Mouse (Mus musculus) liver (tissue): ENCODE results near the gene Ypel3.
"Not testable (repeated sequence)": the region's sequence is repeated elsewhere in the genome, so short reads cannot be mapped to it uniquely, and the experiment has no call there.

Experiments used
- DNase-seq: peaks from one replicate; pipeline ENCODE4 v3.0.0-alpha.2; 2020; ENCODE audit warnings: mixed read lengths

The Ypel3 gene

GRCm38 (mm10) chr7:126767001-126767400, 9.8 kb upstream of the Ypel3 start:
- DNase-seq: no peak

DNA sequence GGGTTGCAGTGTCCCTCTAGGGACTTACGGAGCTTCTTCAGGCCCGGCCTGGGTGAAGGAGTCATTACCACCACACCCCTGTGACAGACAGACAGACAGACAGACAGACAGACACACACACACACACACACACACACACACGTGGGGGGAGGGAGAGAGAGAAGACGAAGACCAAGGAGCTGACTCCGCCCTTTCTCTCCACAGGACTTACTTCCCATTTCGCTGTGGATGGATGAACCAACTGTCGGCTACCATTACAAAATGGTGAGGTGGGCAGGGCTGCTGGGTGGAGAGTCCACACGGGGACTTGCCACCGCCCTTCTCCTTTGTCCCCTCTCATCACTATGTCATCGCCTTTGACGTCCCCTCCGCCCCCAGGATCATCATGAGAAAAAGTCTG, 6.0 kb upstream of the Ypel3 start:
- DNase-seq: no peak

DNA sequence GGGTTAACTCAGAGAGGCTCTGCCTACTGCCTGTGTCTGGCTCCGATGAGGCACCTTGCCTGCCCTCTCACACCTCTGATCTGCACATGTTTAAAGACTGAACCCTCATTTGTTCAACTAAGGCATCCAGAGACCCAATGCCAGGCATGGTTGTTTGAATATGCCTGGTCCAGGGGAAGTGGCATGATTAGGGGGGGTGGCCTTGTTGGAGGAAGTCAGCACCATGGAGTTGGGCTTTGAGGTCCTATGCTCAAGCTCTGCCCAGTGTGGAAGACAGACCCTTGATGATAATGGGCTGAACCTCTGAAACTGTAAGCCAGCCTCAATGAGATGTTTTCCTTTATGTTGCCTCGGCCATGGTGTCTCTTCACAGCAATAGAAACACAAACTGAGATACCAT, 3.4 kb upstream of the Ypel3 start:
- DNase-seq: no peak

DNA sequence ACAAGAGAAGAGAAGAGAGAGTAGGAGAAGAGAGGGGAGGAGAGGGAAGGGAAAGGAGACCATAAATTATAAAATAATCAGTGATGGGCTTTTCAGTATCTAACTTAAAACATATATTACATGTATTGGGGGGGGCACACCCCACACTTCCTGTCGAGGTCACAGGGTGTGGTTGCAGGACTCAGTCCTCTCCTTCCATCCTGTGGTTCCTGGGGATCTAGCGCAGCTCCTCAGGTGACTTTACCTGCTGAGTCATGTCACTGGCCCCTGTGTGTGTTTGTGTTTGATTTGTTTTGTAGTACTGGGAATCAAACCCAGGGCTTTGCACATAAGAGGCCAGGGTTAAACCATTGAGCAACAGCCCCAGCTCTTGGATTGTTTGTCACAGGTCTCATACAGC, 2.3 kb upstream of the Ypel3 start:
- no peak for DNase-seq

DNA sequence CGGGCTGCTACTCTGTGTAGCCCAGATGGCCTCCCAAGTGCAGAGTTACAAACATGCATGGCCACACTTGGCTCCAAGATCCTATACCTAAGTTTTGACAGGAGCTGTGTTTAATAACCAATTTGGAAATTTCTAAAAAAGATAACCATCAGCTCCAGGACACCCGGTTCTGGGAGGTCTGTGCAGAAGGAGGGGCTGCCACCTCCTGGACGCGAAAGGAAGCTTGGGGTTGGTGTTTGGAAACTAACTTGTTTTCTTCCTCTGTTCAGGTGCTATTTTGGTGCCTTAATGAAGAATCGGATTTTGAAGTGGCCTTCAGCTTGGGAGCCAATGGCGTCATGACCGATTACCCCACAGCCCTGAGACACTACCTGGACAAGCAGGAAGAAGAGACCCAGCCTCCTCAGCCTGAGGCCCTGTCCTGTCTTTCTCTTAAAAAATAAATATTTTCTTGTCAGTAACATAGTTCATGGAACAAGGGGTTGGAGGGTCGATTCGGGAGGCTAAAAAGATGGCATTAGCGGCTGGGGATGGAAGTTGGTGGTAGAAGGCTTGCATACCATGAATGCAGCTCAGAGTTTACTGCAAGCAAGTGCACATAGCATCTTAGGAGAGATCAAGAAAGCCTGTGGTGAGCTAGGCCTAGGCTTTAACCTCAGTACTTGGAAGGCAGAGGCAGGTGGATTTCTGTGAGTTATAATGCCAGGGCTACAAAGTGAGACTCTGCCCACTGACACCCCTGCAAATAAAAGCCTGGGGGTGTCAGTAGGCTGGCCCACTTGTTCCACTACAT, 1.4 kb upstream of the Ypel3 start:
- DNase-seq: no peak

GRCm38 (mm10) chr7:126775978-126776234, 849 bp upstream of the Ypel3 start:
- no peak for DNase-seq

DNA sequence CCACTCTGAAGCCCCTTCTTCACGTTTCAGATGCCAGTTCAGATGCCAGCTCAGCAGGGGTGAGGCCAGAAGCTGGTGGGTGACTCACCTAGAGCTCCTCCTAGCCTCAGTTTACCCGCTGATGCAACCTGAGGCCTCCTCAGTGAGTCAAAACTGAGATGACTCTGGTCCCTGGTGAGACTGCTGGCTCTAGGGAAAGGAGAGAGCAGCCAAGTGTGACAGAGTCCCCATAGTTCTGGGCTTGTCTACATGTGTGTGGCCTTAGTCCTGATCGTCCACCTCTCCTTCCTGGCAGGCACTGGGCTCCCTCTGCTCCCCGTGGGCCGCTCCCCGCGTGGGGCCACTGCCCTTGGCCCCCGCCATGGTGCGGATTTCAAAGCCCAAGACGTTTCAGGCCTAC, 721 bp downstream of the Ypel3 start:
- no peak for DNase-seq

GRCm38 (mm10) chr7:126778147-126778546, 1.4 kb downstream of the Ypel3 start:
- DNase-seq: no peak

- DNase-seq: not testable (repeated sequence)
Observed at GRCm38 (mm10) chr7:126779101-126779500, 2.3 kb downstream of the Ypel3 start.

DNA sequence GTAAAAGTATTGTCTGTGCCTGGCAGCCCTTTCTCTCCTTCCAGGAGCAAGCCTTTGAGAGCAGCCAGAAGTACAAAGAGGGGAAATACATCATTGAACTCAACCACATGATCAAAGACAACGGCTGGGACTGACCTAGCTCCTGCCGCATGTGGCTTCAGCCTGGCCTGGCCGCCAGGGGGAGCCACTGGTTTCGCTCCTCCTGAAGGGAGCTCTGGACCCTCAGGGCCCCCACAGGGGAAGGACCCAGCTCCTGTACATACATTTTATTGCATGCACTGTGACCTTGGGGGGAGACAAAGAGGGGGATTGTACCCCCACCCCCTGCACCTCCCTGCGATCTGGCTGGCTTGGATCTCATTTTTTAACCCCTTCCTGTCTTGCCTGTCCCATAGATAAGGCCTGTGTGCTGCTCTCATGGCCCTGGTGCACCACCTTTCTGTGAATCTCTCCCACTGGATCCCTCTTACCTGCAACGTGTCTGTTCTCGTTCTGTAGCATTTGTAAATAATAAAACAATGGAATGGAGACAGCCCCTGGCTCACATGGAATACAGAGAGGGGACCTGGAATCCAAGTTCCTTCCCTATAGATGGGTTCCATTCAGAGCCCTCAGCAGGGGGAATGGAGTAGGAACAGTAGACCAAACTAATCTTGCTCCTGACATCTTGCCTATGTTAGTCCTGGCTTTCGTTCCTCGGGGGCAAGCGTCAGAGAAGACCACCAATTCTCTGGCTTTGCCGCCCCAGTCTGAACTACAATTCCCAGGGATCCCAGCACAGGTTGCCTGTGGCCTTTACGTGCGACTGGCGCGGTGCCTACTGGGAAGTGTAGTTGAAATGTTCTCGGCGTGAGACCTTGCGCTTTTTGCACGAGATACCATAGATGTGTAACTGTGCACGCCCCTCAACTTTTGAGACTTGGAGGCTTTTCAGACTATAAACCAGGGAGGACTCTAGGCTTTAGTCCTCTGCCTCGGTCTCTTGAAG, 3.5 kb downstream of the Ypel3 start:
- peak; percentile 90 for DNase-seq

- no peak for DNase-seq
Observed at GRCm38 (mm10) chr7:126780971-126781635, 4.3 kb downstream of the Ypel3 start, which contains the start of gene Tbx6. TSS of gene Tbx6 (plus strand) at chr7:126781483.

DNA sequence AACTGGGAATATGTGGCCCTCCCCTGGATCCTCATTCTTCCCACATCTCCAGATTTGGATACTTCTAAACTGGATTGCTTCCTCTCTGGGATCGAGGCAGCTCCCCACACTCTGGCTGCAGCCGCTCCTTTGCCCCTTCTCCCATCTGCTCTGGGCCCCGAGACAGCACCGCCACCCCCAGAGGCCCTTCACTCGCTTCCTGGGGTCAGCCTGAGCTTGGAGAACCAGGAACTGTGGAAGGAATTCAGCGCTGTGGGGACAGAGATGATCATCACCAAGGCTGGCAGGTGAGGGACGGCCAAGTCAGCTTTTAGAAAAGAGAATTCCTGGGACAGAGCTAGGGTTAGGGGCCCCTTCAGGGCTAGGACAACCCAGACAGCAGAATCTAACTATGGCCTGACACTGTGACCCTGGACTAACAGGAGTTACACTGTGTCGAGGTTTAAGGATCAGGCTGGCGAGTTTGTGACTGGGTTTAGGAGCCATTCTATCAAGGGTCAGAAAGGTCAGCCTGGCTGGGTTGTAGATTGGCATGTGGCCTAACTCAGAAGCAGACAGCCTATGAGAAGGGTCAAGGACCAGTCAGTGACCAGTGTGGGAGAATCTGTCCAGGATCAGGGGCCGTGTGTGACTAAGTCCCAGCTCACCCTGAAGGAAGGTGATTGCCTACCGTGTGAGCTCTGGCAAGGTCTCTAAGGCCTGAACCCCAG, 5.1 kb downstream of the Ypel3 start:
- no peak for DNase-seq

DNA sequence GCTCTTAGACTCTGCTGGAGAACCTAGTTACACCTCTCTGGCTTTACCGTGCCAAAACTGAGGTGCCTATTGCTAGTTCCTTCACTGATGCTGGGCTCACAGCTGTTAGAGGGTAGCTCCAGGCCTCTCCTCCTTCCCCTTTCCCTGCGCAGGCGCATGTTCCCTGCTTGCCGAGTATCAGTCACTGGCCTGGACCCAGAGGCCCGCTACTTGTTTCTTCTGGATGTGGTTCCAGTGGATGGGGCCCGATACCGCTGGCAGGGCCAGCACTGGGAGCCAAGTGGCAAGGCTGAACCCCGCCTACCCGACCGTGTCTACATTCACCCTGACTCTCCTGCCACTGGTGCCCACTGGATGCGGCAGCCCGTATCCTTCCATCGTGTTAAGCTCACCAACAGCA, 5.9 kb downstream of the Ypel3 start:
- DNase-seq: no peak

DNA sequence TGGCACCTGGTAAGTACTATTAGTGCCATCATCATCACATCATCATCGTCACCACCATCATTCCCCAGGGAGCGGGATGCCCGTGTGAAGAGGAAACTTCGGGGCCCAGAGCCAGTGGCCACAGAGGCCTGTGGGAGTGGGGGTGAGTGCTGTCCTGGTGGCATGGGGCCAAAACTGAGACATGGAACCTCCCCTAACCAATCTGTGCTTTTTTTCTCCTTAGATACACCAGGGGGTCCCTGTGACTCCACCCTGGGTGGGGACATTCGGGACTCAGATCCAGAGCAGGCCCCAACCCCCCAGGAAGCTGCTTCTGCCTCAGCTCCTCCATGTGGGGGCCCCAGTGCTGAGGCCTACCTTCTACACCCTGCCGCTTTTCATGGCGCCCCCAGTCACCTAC, 7.7 kb downstream of the Ypel3 start:
- no peak for DNase-seq

DNA sequence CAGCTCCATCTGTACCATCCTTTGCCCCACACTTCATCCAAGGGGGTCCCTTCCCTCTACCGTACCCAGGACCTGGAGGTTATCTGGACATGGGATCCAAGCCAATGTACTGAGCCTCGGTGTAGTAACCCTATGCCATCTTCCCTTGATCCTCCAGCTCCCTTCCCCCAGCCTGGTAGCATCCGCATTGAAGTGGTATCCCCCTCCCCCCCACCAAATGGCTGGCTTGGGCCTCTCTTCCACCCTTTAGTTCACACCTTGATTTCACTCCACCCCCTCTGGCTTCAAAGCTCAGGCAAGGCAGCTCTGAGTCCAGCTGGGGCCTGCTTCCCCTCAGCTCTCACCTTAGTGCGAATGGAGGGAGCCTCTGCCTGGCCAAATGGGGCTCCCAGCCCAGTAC, 8.3 kb downstream of the Ypel3 start:
- no peak for DNase-seq

- no peak for DNase-seq
Observed at GRCm38 (mm10) chr7:126786142-126786541, 9.4 kb downstream of the Ypel3 start.

GRCm38 (mm10) chr7:126789141-126789540, 12.4 kb downstream of the Ypel3 start:
- no peak for DNase-seq

GRCm38 (mm10) chr7:126791851-126792720, 15.3 kb downstream of the Ypel3 start, which contains the start of gene Ppp4c:
TSS of gene Ppp4c (minus strand) at chr7:126792496.
- peak; percentile 96 for DNase-seq

- no peak for DNase-seq
Observed at GRCm38 (mm10) chr7:126792721-126793443, 16.1 kb downstream of the Ypel3 start.

DNA sequence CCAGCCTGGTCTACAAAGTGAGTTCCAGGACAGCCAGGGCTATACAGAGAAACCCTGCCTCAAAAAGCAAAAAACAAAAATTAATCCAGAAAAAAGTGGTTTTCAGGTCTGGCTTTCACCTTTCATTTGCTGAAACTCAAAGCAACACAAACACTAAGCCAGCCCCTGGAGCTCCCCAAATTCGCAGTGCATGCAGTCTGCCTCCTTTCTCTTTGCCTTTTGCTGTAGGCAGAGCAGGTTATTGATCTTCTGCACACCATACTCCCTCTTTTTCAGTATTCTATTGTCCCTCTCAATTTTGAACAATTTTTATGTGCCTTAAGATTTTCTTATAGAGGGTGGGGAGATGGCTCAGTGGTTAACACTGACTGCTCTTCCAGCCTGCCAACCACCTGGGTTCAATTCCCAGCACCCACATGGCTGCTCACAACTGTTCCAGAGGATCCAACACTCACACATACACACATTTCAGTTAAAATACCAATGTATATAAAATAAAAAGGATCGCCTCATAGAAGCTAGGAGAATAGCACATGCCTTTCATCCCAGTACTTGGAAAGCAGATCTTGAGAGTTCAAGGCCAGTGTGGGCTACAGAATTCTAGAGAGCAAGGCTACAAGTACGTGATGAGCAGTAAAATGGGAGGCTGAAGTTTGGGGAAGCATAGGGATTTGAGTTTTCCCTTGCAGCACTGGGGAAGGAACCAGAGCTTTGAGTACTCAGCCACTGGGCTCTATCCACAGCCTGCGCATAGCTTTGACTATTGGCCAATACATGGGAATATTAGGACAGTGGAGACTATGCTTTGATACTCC, 16.9 kb downstream of the Ypel3 start:
- no peak for DNase-seq
